Mouse (Mus musculus) CH12.LX (cell line): ENCODE data around the gene Dag1. TPM values are rescaled to one million over a fixed set of nuclear protein-coding genes. Genes with fewer than 3 reads are reported as not detected.
"Not testable (repeated sequence)": the region's sequence is repeated elsewhere in the genome, so short reads cannot be mapped to it uniquely, and the experiment has no call there.

Source experiments
- DNase-seq: peaks from one replicate; pipeline ENCODE4 v3.0.0-alpha.2; 2013; ENCODE audit errors: extremely low read depth
- H3K27ac ChIP-seq: 2 replicates; pipeline ENCODE4 v1.5.1; 2012; ENCODE audit warnings: low read depth, mild to moderate bottlenecking, control low read depth, moderate library complexity; ENCODE audit not compliant: insufficient read depth
- H3K27me3 ChIP-seq: replicated peaks from 2 replicates; pipeline ENCODE3; 2012; ENCODE audit warnings: inconsistent platforms
- H3K36me3 ChIP-seq, 2 experiments: replicated peaks in 1 of 2; 2 replicates each; pipeline versions ENCODE3 to v1.6.1; 2012; ENCODE audit warnings: inconsistent platforms in 1 of 2, low read length in 1 of 2, mild to moderate bottlenecking in 1 of 2, mixed read lengths in 1 of 2, moderate library complexity in 1 of 2; ENCODE audit not compliant: control insufficient read depth in 1 of 2, insufficient read depth in 1 of 2
- H3K4me1 ChIP-seq, 2 experiments: 2 replicates each; pipeline ENCODE4 v1.6.1; 2012; ENCODE audit warnings: inconsistent platforms in 1 of 2, moderate library complexity in 1 of 2; ENCODE audit not compliant: insufficient read depth in 2 of 2, control insufficient read depth in 1 of 2
- H3K4me2 ChIP-seq: 2 replicates; pipeline ENCODE4 v1.6.1; 2012; ENCODE audit warnings: low read depth, mild to moderate bottlenecking, control low read depth; ENCODE audit not compliant: poor library complexity, insufficient read depth, severe bottlenecking
- H3K4me3 ChIP-seq, 3 experiments: fragments of 150-350 bp in 1 of 3; sonication (generic) in 1 of 3; replicated peaks in 1 of 3; 2 replicates each; pipeline versions ENCODE3 to v1.5.1; 2011 to 2012; ENCODE audit warnings: low read depth in 2 of 3, low read length in 2 of 3, mild to moderate bottlenecking in 2 of 3, moderate library complexity in 2 of 3, control low read depth in 1 of 3, improper control_type of control experiment in 1 of 3, inconsistent platforms in 1 of 3, mixed read lengths in 1 of 3; ENCODE audit not compliant: poor library complexity in 1 of 3
- H3K79me2 ChIP-seq: replicated peaks from 2 replicates; pipeline ENCODE4 v1.6.1; 2012; ENCODE audit warnings: mild to moderate bottlenecking, moderate library complexity; ENCODE audit not compliant: control insufficient read depth, poor library complexity, insufficient read depth, severe bottlenecking; ENCODE audit errors: extremely low read depth
- H3K9ac ChIP-seq: 2 replicates; pipeline ENCODE4 v1.6.1; 2012; ENCODE audit warnings: low read depth, mild to moderate bottlenecking, control low read depth, moderate library complexity; ENCODE audit not compliant: insufficient read depth
- H3K9me3 ChIP-seq: replicated peaks from 2 replicates; pipeline ENCODE3; 2012; ENCODE audit warnings: low read length, inconsistent platforms, mixed read lengths
- BHLHE40 ChIP-seq: IDR thresholded peaks from 2 replicates; pipeline ENCODE4 v1.6.1; 2011; ENCODE audit warnings: mild to moderate bottlenecking, low read depth, low read length, improper control_type of control experiment
- CHD1 ChIP-seq: IDR thresholded peaks from 2 replicates; pipeline ENCODE4 v1.6.1; 2012; ENCODE audit warnings: low read depth, low read length, improper control_type of control experiment, inconsistent platforms
- EP300 ChIP-seq: IDR thresholded peaks from 2 replicates; pipeline ENCODE4 v1.6.1; 2011; ENCODE audit warnings: low read length, improper control_type of control experiment
- ETS1 ChIP-seq: conservative IDR thresholded peaks from 2 replicates; pipeline ENCODE4 v1.6.1; 2012; ENCODE audit warnings: low read depth, mild to moderate bottlenecking, inconsistent platforms, low read length, improper control_type of control experiment, moderate library complexity
- GABPA ChIP-seq: IDR thresholded peaks from 2 replicates; pipeline ENCODE4 v1.6.1; 2012; ENCODE audit warnings: low read depth, low read length, improper control_type of control experiment, inconsistent platforms; ENCODE audit not compliant: insufficient replicate concordance
- HCFC1 ChIP-seq: IDR thresholded peaks from 2 replicates; pipeline ENCODE4 v1.6.1; 2012; ENCODE audit warnings: low read depth, mild to moderate bottlenecking, inconsistent platforms, low read length, improper control_type of control experiment
- IRF4 ChIP-seq: IDR thresholded peaks from 2 replicates; pipeline ENCODE4 v1.6.1; 2014; ENCODE audit warnings: low read depth, mild to moderate bottlenecking, inconsistent platforms, low read length, improper control_type of control experiment
- JUN ChIP-seq: IDR thresholded peaks from 2 replicates; pipeline ENCODE4 v1.6.1; 2011; ENCODE audit warnings: low read depth, mild to moderate bottlenecking, low read length, improper control_type of control experiment, moderate library complexity; ENCODE audit not compliant: insufficient read depth
- JUND ChIP-seq: conservative IDR thresholded peaks from 2 replicates; pipeline ENCODE4 v1.6.1; 2011; ENCODE audit warnings: low read depth, low read length, improper control_type of control experiment
- MAZ ChIP-seq: IDR thresholded peaks from 2 replicates; pipeline ENCODE4 v1.6.1; 2012; ENCODE audit warnings: low read depth, mild to moderate bottlenecking, inconsistent platforms, low read length, improper control_type of control experiment, moderate library complexity
- MEF2A ChIP-seq: IDR thresholded peaks from 2 replicates; pipeline ENCODE4 v1.6.1; 2014; ENCODE audit warnings: low read depth, mild to moderate bottlenecking, inconsistent platforms, low read length, improper control_type of control experiment, borderline replicate concordance
- PAX5 ChIP-seq: IDR thresholded peaks from 2 replicates; pipeline ENCODE4 v1.6.1; 2012; ENCODE audit warnings: low read length, inconsistent platforms, mixed read lengths
- POLR2A ChIP-seq: IDR thresholded peaks from 2 replicates; pipeline ENCODE4 v1.6.1; 2011; ENCODE audit warnings: low read depth, mild to moderate bottlenecking, improper control_type of control experiment, low read length
- POLR2AphosphoS2 ChIP-seq: IDR thresholded peaks from 2 replicates; pipeline ENCODE4 v1.6.1; 2011; ENCODE audit warnings: low read depth, low read length, improper control_type of control experiment
- TBP ChIP-seq: conservative IDR thresholded peaks from 2 replicates; pipeline ENCODE4 v1.6.1; 2011; ENCODE audit warnings: low read depth, low read length, improper control_type of control experiment
- TCF12 ChIP-seq: IDR thresholded peaks from 2 replicates; pipeline ENCODE4 v1.6.1; 2014; ENCODE audit warnings: low read depth, mild to moderate bottlenecking, inconsistent platforms, low read length, improper control_type of control experiment
- UBTF ChIP-seq: IDR thresholded peaks from 2 replicates; pipeline ENCODE4 v1.6.1; 2012; ENCODE audit warnings: low read depth, mild to moderate bottlenecking, inconsistent platforms, low read length, improper control_type of control experiment, moderate library complexity
- USF1 ChIP-seq: IDR thresholded peaks from 2 replicates; pipeline ENCODE4 v1.6.1; 2014; ENCODE audit warnings: low read depth, mild to moderate bottlenecking, inconsistent platforms, low read length, improper control_type of control experiment
- ZC3H11A ChIP-seq: IDR thresholded peaks from 2 replicates; pipeline ENCODE4 v1.6.1; 2012; ENCODE audit warnings: low read depth, mild to moderate bottlenecking, inconsistent platforms, low read length, improper control_type of control experiment
- ZKSCAN1 ChIP-seq: IDR thresholded peaks from 2 replicates; pipeline ENCODE4 v1.6.1; 2012; ENCODE audit warnings: low read depth, inconsistent platforms, low read length, improper control_type of control experiment, borderline replicate concordance
- ZMIZ1 ChIP-seq: IDR thresholded peaks from 2 replicates; pipeline ENCODE4 v1.6.1; 2012; ENCODE audit warnings: low read depth, mild to moderate bottlenecking, inconsistent platforms, low read length, improper control_type of control experiment
- dilution Hi-C: fragments of 300-500 bp; cut with MboI; formaldehyde crosslinking; loops from 2 replicates; pipeline ENCODE4 v1.14.3; 2020; ENCODE audit warnings: low sequenced_read_pairs; ENCODE audit not compliant: extremely low pct_unique_long_range_greater_than_20kb, extremely low pct_ligation_motif_present
- in situ Hi-C: fragments of 300-500 bp; cut with MboI; formaldehyde crosslinking; loops from 3 replicates; pipeline ENCODE4 v1.14.3; 2019; ENCODE audit warnings: low sequenced_read_pairs, low pct_ligation_motif_present, low pct_unique_long_range_greater_than_20kb, mixed read lengths
- polyA plus RNA-seq: library from polyadenylated mRNA; unstranded; fragments of >175 nt; gene quantifications from 2 replicates; pipeline ENCODE4 v1.2.1, GENCODE M21; 2012; ENCODE audit warnings: low read depth; ENCODE audit not compliant: insufficient read length
- total RNA-seq, 2 experiments: library from RNA; depleted of rRNA; stranded (reverse); fragments of 300-350 nt in 1 of 2; fragments of >200 nt in 1 of 2; gene quantifications; 2 replicates each; pipeline ENCODE4 v1.2.3; 2012 to 2014

Dag1 gene
- total and polyA plus RNA-seq, 3 experiments, result 1.7 to 5.7 (median 3.9) TPM

- Histone ChIP-seq H3K4me1 (peaks cover 8 to 17% of the 10 kb centered on the region in 2 experiments), H3K9ac (no peak overlapping the region), H3K36me3 (no peaks in the 10 kb centered on the region), H3K9me3 (peaks cover 2% of the 10 kb centered on the region), H3K27ac (no peak overlapping the region), H3K4me2 (no peak overlapping the region), H3K27me3 (no peaks in the 10 kb centered on the region), H3K79me2 (no peaks in the 10 kb centered on the region), H3K4me3 (no peak overlapping the region)
- dilution Hi-C loops, result no loop called here
- no peak for DNase-seq
- TF ChIP-seq ZMIZ1, result no peak
- no peak for TF ChIP-seq TBP
- TF ChIP-seq JUN, result no peak
- no peak for TF ChIP-seq UBTF
- TF ChIP-seq POLR2A, result no peak
- in situ Hi-C loops, result no loop called here
These were observed 65.1 kb downstream of the Dag1 start for GRCm38 (mm10) chr9:108198621-108199020.

GRCm38 (mm10) chr9:108196920-108197677 lies 66.7 kb downstream of the Dag1 start:
- Histone ChIP-seq H3K36me3 (no peaks in the 10 kb centered on the region), H3K27ac (no peak overlapping the region), H3K79me2 (no peaks in the 10 kb centered on the region), H3K27me3 (no peaks in the 10 kb centered on the region), H3K4me1 (peaks cover 18 to 19% of the 10 kb centered on the region in 2 experiments), H3K9me3 (no peaks in the 10 kb centered on the region), H3K9ac (no peak overlapping the region), H3K4me2 (no peak overlapping the region), H3K4me3 (no peak overlapping the region)
- dilution Hi-C loops, result no loop called here
- TF ChIP-seq POLR2AphosphoS2 (no peak), USF1 (no peak), TCF12 (no peak), CHD1 (no peak), GABPA (no peak), ZC3H11A (no peak), ZKSCAN1 (no peak), PAX5 (no peak), ETS1 (no peak), MEF2A (no peak), BHLHE40 (no peak), HCFC1 (no peak), MAZ (no peak), EP300 (no peak), JUND (no peak), IRF4 (no peak)
- in situ Hi-C loops, result no loop called here
- DNase-seq, result no peak

DNA sequence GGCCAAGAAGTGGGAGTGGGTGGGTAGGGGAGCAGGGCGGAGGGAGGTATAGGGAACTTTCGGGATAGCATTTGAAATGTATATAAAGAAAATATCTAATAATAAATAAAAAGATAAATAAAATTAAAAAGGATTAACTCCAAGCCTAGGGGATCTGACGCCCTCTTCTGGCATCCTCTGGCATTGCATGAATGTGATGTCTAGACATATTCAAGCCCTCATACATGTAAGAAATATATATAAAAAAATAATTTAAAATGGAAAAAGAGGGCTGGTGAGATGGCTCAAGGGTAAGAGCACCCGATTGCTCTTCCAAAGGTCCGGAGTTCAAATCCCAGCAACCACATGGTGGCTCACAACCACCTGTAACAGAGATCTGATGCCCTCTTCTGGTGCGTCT lies 67.5 kb downstream of the Dag1 start:
- H3K9me3 ChIP-seq, H3K79me2 ChIP-seq, DNase-seq, H3K36me3 ChIP-seq, H3K4me3 ChIP-seq, H3K9ac ChIP-seq, H3K27me3 ChIP-seq, H3K27ac ChIP-seq, dilution Hi-C loops, in situ Hi-C loops, H3K4me2 ChIP-seq: not testable (repeated sequence)
- peaks cover 22 to 27% of the 10 kb centered on the region in 2 experiments for H3K4me1 ChIP-seq
